Mouse (Mus musculus) liver, embryonic 14.5 days (tissue): ENCODE results near the gene Esam.

ENCODE experiments used
- CTCF ChIP-seq: IDR thresholded peaks from 2 replicates; pipeline ENCODE4 v1.5.1; 2016; ENCODE audit warnings: antibody characterized with exemption, low read depth, control low read depth
- EP300 ChIP-seq: IDR thresholded peaks from 2 replicates; pipeline ENCODE4 v1.6.1; 2016; ENCODE audit warnings: antibody characterized with exemption, low read depth

DNA sequence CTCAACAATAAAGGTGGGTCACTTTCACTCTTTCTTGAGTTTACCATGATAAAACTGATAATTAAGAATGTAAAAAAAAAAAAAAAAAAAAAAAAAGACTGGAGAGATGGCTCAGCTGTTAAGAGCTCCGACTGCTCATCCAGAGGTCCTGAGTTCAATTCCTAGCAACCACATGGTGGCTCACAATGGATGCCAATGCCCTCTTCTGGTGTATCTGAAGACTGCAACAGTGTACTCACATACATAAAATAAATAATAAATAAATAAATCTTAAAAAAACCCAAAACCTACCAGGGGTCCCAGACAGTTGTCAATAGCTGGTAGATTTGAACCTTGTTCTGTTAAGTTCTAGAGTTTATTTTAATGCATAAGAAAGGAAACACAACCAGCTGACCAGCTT, 19.0 kb downstream of the Esam start:
- peak; percentile 23 for TF ChIP-seq CTCF
- TF ChIP-seq EP300, result no peak
